Mouse (Mus musculus) neural tube, embryonic 14.5 days (tissue): ENCODE measurements at regions not wholly inside any gene's neighbourhood (a gene's known extent, or its start where the extent isn't known, plus 50 kb on each side); places are given as distances from the start of the nearest gene placed in this dataset.

Experiments
- ATAC-seq: fragments of 200-750 bp; cut with Nextera tagmentation; 2 replicates; pipeline ENCODE4 v1.8.0; 2017; ENCODE audit warnings: low read depth, mild to moderate bottlenecking, moderate TSS enrichment, moderate library complexity
- H3K27ac ChIP-seq: fragments of 300-500 bp; sonication (generic); 2 replicates; pipeline ENCODE4 v1.5.1; 2014; ENCODE audit warnings: low read depth, mild to moderate bottlenecking, control low read depth, low read length, moderate library complexity, mixed read lengths
- H3K27me3 ChIP-seq: fragments of 300-500 bp; sonication (generic); 2 replicates; pipeline ENCODE4 v1.6.1; 2014; ENCODE audit warnings: low read length; ENCODE audit not compliant: control insufficient read depth, insufficient read depth
- H3K36me3 ChIP-seq: fragments of 300-500 bp; sonication (generic); 2 replicates; pipeline ENCODE4 v1.6.1; 2014; ENCODE audit warnings: low read length, mixed read lengths; ENCODE audit not compliant: control insufficient read depth, insufficient read depth
- H3K4me1 ChIP-seq: fragments of 300-500 bp; sonication (generic); 2 replicates; pipeline ENCODE4 v1.6.1; 2014; ENCODE audit warnings: low read length; ENCODE audit not compliant: control insufficient read depth, insufficient read depth
- H3K4me2 ChIP-seq: fragments of 300-500 bp; sonication (generic); 2 replicates; pipeline ENCODE4 v1.6.1; 2014; ENCODE audit warnings: mild to moderate bottlenecking, low read depth, low read length, control low read depth
- H3K4me3 ChIP-seq: fragments of 300-500 bp; sonication (generic); 2 replicates; pipeline ENCODE4 v1.5.1; 2014; ENCODE audit warnings: low read depth, low read length, control low read depth, mixed read lengths
- H3K9ac ChIP-seq: fragments of 300-500 bp; sonication (generic); replicated peaks from 2 replicates; pipeline ENCODE4 v1.6.1; 2014; ENCODE audit warnings: low read depth, mild to moderate bottlenecking, control low read depth, low read length, mixed read lengths
- H3K9me3 ChIP-seq: fragments of 300-500 bp; sonication (generic); 2 replicates; pipeline ENCODE4 v1.6.1; 2016; ENCODE audit warnings: low read length; ENCODE audit not compliant: control insufficient read depth
- WGBS: fragments of 180-500 bp; shearing (Covaris S2); extraction: QIAGEN DNeasy Blood & Tissue Kit; methylation state at CpG from one replicate; pipeline ENCODE4 v1.1.7; 2014; 5-methylcytosine and 5-hydroxymethylcytosine counted together

DNA sequence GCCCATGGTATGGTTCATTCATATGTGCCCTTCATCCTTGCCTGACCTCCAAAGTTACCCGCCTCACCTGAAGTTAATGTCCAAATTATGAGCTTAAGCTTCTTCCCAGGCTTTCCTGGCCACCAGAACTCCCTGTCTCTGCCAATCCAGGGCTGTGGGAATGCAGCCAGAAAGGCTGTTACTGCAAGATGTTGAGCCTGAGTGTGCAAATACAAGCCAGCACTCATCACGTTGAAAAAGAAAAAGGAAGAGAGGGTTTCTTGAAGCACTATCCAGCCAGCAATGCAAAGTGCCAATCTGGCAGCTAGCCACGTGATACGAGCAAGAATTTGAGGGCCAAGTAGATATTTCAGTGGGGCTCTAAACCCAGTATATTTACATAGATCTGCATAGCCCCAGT, 213.7 kb downstream of the Hs3st3b1 start:
- Histone ChIP-seq H3K9ac (no peak overlapping the region), H3K36me3 (no peaks in the 10 kb centered on the region), H3K4me2 (no peak overlapping the region), H3K9me3 (no peaks in the 10 kb centered on the region), H3K27me3 (no peaks in the 10 kb centered on the region), H3K4me1 (no peaks in the 10 kb centered on the region; the same call in 1 of the 2 replicates), H3K27ac (no peak overlapping the region), H3K4me3 (no peak overlapping the region)
- no peak for ATAC-seq
- WGBS = 70% methylated on average over 4 of the region's 4 CpGs

DNA sequence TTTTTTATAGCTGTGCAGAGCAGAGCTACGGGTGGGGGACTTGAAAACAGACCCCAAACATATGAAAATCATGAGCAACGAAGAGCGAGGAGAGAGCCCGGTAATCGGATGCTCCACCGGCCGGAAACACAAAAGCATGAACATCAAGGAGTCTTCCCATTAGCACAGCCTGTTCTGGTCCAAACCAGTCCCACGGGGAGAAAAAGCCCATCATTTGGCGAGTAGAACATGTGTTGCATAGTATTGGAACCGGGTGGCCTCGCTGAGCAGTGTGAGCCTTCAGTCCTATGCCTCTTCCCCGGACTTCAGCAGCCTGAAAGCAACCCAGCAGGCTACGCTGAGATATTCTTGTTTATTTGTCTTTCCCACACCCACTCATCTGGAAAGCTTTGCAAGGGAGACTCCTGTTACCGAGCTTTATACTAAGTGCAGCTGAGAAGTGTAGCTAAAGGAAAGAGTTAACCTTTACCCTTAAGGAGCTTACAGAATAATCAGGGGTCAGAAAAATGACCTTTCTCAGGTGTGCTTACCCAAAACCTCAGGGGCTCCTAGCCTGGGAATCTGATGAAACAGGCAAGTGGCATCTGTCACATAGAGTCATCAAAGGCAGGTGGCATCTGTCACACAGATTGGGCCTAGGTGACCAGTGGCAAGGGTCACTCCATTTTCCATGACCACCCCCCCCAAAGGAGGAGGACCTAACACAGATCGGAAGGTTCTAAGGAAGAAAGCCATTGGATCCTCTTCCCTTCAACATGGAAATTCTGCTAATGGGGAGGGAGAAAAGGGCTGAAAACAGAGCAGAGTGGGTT, 209.8 kb downstream of the Hs3st3b1 start:
- Histone ChIP-seq H3K27me3 (no peaks in the 10 kb centered on the region), H3K4me2 (no peak overlapping the region), H3K27ac (no peak overlapping the region), H3K4me1 (no peaks in the 10 kb centered on the region), H3K9me3 (no peaks in the 10 kb centered on the region), H3K36me3 (no peaks in the 10 kb centered on the region), H3K4me3 (no peak overlapping the region), H3K9ac (no peak overlapping the region)
- no peak for ATAC-seq
- 75% methylated on average over 15 of the region's 15 CpGs for WGBS

DNA sequence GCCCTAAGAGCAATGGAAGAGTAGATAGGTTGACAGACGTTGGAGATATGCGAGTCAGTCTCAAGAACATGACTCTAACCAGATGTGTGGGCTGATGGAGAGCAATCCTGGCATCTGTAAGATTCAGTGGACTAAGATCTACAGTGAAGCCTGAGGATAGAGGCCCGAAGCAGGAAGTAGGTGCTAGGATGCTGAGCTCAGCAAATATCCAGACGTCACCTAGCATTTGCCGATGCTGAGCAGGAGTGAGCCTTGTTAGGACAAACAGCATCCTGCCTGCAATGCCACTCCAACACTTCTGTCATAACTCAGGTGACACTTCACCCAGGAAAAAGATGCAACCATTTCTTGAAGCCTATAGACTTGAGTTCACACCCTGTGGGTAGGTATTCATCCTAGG, 199.8 kb downstream of the Hs3st3b1 start:
- no peak for ATAC-seq
- Histone ChIP-seq H3K4me2 (no peak overlapping the region), H3K4me3 (no peak overlapping the region), H3K27me3 (no peaks in the 10 kb centered on the region), H3K36me3 (no peaks in the 10 kb centered on the region), H3K4me1 (no peaks in the 10 kb centered on the region), H3K9ac (no peak overlapping the region), H3K27ac (no peak overlapping the region), H3K9me3 (no peaks in the 10 kb centered on the region)
- 95% methylated on average over 5 of the region's 5 CpGs for WGBS

DNA sequence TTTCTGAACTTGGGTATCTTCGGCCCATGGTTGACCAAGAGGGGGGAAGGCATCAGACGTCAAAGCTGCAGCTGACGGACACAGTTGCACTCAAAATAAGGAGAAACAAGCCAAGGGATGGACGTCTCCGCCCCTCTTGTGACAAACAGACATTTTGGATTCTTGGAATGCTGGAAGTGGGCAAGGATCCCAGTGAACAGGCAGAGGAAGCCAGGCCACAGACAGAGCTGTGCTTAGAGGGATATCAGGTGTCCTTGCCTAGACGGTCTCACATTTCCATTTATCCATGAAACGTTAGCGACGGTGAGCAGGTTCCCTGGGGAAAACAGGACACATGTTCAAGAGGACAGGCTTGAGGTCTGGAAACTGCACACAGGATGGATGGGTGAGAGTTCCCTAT, 191.2 kb downstream of the Hs3st3b1 start:
- no peaks in the 10 kb centered on the region for H3K4me1 ChIP-seq
- H3K4me2 ChIP-seq = no peak overlapping the region
- no peak overlapping the region for H3K4me3 ChIP-seq
- WGBS = 62% methylated on average over 9 of the region's 9 CpGs
- ATAC-seq = no peak
- no peaks in the 10 kb centered on the region for H3K36me3 ChIP-seq
- no peaks in the 10 kb centered on the region for H3K27me3 ChIP-seq
- no peaks in the 10 kb centered on the region for H3K9me3 ChIP-seq
- H3K27ac ChIP-seq = no peak overlapping the region
- no peak overlapping the region for H3K9ac ChIP-seq

DNA sequence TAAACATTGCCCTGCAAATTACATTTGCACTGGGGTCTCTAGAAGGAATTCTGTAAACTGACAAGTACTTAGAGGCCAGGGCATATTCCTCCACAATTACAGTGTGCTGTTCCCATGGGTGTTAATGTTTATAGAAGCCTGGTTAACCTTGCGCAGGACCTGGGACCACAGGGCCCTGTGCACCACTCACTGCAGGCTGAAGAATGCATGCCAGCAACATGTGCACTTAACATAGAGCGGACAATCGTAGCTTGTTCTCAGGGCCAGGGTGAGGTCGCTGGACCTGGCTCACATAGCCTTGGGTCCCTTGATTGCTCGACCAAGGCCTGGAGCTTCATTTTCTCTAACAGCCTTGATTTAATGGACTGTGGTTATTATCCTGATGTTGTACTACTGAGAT, 168.8 kb downstream of the Hs3st3b1 start:
- no peaks in the 10 kb centered on the region for H3K36me3 ChIP-seq
- H3K27me3 ChIP-seq = no peaks in the 10 kb centered on the region
- 55% methylated on average over 5 of the region's 5 CpGs for WGBS
- H3K9me3 ChIP-seq = no peaks in the 10 kb centered on the region
- 0 out of 2 replicates have a peak overlapping the region, but pooled peaks have one; percentile 22 for H3K27ac ChIP-seq
- no peak overlapping the region for H3K9ac ChIP-seq
- ATAC-seq = no peak
- no peak overlapping the region for H3K4me3 ChIP-seq
- no peaks in the 10 kb centered on the region for H3K4me1 ChIP-seq
- H3K4me2 ChIP-seq = no peak overlapping the region

DNA sequence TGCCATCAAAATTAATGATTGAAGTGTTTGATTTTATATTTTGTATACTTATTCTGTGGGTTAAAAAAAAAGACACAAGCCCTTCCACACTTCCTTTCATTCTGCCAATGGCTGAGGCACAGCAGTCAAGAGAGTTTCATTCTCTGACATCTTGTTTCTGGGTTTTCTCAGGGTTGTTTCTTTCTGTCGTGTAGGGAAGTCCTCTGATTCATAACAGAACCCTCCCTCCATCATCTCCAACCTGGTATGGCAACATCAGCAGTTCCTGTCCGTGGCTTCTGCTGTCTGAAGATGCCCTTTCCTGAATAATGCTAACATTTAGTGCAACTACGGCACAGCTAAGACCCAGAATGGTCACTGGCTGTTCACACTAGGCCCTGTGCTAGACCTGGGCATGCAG, 167.3 kb downstream of the Hs3st3b1 start:
- Histone ChIP-seq H3K4me2 (no peak overlapping the region), H3K36me3 (no peaks in the 10 kb centered on the region), H3K27ac (no peak overlapping the region), H3K27me3 (no peaks in the 10 kb centered on the region), H3K4me3 (no peak overlapping the region), H3K4me1 (no peaks in the 10 kb centered on the region), H3K9me3 (no peaks in the 10 kb centered on the region), H3K9ac (no peak overlapping the region)
- no peak for ATAC-seq
- 76% methylated on average over 3 of the region's 3 CpGs for WGBS

DNA sequence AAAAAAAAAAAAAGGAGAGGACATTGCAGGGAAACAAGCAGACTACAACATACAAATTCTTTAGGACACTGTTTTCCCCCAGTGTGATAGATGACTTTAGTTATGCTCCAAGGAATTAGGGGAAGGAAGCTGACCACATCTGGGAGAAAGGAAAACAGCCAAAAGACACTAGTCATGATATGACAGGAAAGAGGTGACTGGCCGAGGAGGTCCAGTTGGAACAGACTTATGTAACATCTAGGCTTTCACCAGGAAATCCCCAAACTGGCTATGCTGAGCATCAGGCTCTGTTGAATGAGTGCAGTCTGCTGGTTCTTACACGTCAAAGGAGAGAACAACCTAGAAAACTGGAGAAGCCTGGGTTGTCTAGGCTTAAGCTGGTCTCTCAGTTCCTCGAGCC, 163.8 kb downstream of the Hs3st3b1 start:
- no peak overlapping the region for H3K4me2 ChIP-seq
- H3K9ac ChIP-seq = no peak overlapping the region
- H3K36me3 ChIP-seq = no peaks in the 10 kb centered on the region
- no peak for ATAC-seq
- H3K27me3 ChIP-seq = no peaks in the 10 kb centered on the region
- no peak overlapping the region for H3K27ac ChIP-seq
- no peaks in the 10 kb centered on the region for H3K9me3 ChIP-seq
- no peak overlapping the region for H3K4me3 ChIP-seq
- WGBS = 87% methylated on average over 3 of the region's 3 CpGs
- H3K4me1 ChIP-seq = no peaks in the 10 kb centered on the region

DNA sequence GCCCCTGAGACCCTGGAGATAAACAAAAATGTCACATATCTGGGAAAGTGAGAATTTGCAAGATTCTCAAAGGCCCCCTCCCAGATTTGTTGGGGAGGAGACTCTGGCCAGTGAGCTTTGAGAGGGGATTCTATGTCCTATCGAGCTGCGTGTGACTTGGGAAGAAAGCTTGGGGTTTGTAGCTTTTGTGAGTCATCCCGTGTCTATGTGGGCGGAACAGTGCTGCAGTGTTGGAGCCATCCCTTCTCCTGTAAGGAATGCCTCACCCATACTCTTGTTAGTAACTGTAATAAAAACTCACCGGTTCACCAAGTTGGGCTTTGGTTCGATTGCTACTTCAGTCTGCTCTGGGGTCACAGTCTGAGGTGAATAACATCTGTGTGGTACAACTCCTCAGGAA, 160.5 kb downstream of the Hs3st3b1 start:
- Histone ChIP-seq H3K4me1 (no peaks in the 10 kb centered on the region), H3K36me3 (no peaks in the 10 kb centered on the region), H3K27me3 (no peaks in the 10 kb centered on the region), H3K4me2 (no peak overlapping the region), H3K27ac (no peak overlapping the region), H3K9ac (no peak overlapping the region), H3K4me3 (no peak overlapping the region), H3K9me3 (no peaks in the 10 kb centered on the region)
- no peak for ATAC-seq
- WGBS = 83% methylated on average over 6 of the region's 6 CpGs

DNA sequence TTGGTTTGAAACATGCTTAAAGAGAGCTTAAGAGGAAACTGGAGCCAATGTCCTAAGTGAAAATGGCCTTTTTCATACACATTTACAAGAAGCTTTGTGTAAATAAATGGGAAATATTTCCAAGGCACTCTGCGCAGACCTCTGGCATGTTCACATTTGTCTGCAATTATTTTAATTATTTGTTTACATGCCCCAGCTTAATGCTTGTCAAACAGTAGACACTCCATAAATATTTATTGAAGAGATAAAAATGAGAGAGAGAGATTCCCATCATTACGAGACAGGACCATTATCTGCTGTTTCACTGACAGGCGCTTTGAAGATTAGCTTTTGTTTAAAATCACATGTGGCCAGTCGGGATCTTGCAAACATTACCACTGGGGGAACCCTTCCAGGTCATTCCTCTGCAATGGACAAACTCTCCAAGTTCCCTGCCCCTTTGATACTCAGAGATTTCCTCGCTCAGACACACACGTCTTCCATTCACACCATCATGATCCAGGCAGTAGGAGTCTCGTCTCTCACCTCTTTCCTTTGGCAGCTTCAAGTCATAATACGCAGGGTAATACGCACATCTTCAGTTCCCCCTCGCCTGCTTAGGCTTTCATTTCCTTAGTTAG, 154.3 kb downstream of the Hs3st3b1 start:
- Histone ChIP-seq H3K9ac (no peak overlapping the region), H3K36me3 (no peaks in the 10 kb centered on the region), H3K4me1 (no peaks in the 10 kb centered on the region), H3K27ac (no peak overlapping the region), H3K4me2 (no peak overlapping the region), H3K27me3 (no peaks in the 10 kb centered on the region), H3K9me3 (no peaks in the 10 kb centered on the region), H3K4me3 (no peak overlapping the region)
- WGBS = 82% methylated on average over 10 of the region's 10 CpGs
- no peak for ATAC-seq
